Mouse (Mus musculus): ENCODE data around the gene Adam3.

- no peak for TF ChIP-seq CTCF (IDR thresholded peaks at IDR 0.05; ENCODE audit: low read depth)
- TF ChIP-seq EP300 (IDR thresholded peaks at IDR 0.05; ENCODE audit: low read depth), result no peak
Observed at GRCm38 (mm10) chr8:24724886-24725626, 596 bp downstream of the Adam3 start.

All from liver, postnatal 0 days (tissue).